Mouse (Mus musculus) monocyte, adult 5-6 weeks (primary cell): ENCODE measurements around the gene Prf1. TPM values are rescaled to one million over a fixed set of nuclear protein-coding genes. Genes with fewer than 3 reads are reported as not detected.

Experiments used
- ATAC-seq: fragments of 153-309, 156-312 bp; replicated peaks from 2 replicates; pipeline ENCODE4 v1.8.0; 2017; ENCODE audit warnings: mild to moderate bottlenecking; ENCODE audit not compliant: low TSS enrichment, insufficient number of reproducible peaks, severe bottlenecking, poor library complexity, low FRiP score
- total RNA-seq: library from RNA; stranded (forward); fragments of 200-1000, 200-491, 200-594 nt; gene quantifications from 3 replicates; pipeline ENCODE4 v1.2.3, GENCODE M21; 2017

Prf1 gene
- 250 to 831 TPM (median 313 TPM) in 3 replicates for total RNA-seq

GRCm38 (mm10) chr10:61297477-61297876 is at the start of gene Prf1:
Prf1 (plus strand) TSS chr10:61297833.
- ATAC-seq: peak; percentile 81

GRCm38 (mm10) chr10:61248596-61249114 is 49.0 kb upstream of the Prf1 start:
- no peak for ATAC-seq

GRCm38 (mm10) chr10:61249951-61250350 is 47.7 kb upstream of the Prf1 start:
- ATAC-seq: no peak

- no peak for ATAC-seq
Measured at GRCm38 (mm10) chr10:61254761-61255160, 42.9 kb upstream of the Prf1 start.

GRCm38 (mm10) chr10:61255190-61255589 is 42.4 kb upstream of the Prf1 start:
- no peak for ATAC-seq

GRCm38 (mm10) chr10:61256665-61257064 is 41.0 kb upstream of the Prf1 start:
- ATAC-seq: no peak

- no peak for ATAC-seq
Measured at GRCm38 (mm10) chr10:61258131-61258530, 39.5 kb upstream of the Prf1 start.

GRCm38 (mm10) chr10:61261229-61262156 is 36.1 kb upstream of the Prf1 start:
- peak; percentile 62 for ATAC-seq

- ATAC-seq: 0 out of 2 replicates have a peak, but pooled peaks have one; percentile 52
Measured at GRCm38 (mm10) chr10:61263606-61264005, 34.0 kb upstream of the Prf1 start.

GRCm38 (mm10) chr10:61267378-61267777 is 30.3 kb upstream of the Prf1 start:
- no peak for ATAC-seq

- ATAC-seq: no peak
Measured at GRCm38 (mm10) chr10:61272089-61272626, 25.5 kb upstream of the Prf1 start.

GRCm38 (mm10) chr10:61272631-61273030 is 25.0 kb upstream of the Prf1 start:
- no peak for ATAC-seq

GRCm38 (mm10) chr10:61273081-61273843 is 24.4 kb upstream of the Prf1 start, which contains the start of gene Adamts14:
Adamts14 (minus strand) TSS chr10:61273438.
- ATAC-seq: no peak

GRCm38 (mm10) chr10:61273844-61274215 is 23.8 kb upstream of the Prf1 start:
- no peak for ATAC-seq

- no peak for ATAC-seq
Measured at GRCm38 (mm10) chr10:61274532-61274931, 23.1 kb upstream of the Prf1 start.

- peak; percentile 73 for ATAC-seq
Measured at GRCm38 (mm10) chr10:61275669-61276110, 21.9 kb upstream of the Prf1 start.

- no peak for ATAC-seq
Measured at GRCm38 (mm10) chr10:61277051-61277450, 20.6 kb upstream of the Prf1 start.

GRCm38 (mm10) chr10:61277918-61278674 is 19.5 kb upstream of the Prf1 start:
- ATAC-seq: no peak
